Mouse (Mus musculus): Measurements from ENCODE around the gene Olfr669.
"Not testable (repeated sequence)": the region's sequence is repeated elsewhere in the genome, so short reads cannot be mapped to it uniquely, and the experiment has no call there.

The Olfr669 gene

GRCm38 (mm10) chr7:104933940-104934339, at the start of gene Olfr669:
Olfr669 (plus strand) TSS chr7:104934240.
- DNase-seq = no peak

GRCm38 (mm10) chr7:104895852-104896251, 38.2 kb upstream of the Olfr669 start, which contains the start of gene Olfr666:
Olfr666 (minus strand) TSS chr7:104895952.
- DNase-seq = no peak

- no peak for DNase-seq
These were observed 12.7 kb upstream of the Olfr669 start, which contains the start of gene Olfr667 for GRCm38 (mm10) chr7:104921382-104921781. Olfr667 (minus strand) TSS chr7:104921482.

- no peak for DNase-seq
These were observed 6.1 kb upstream of the Olfr669 start, which contains the start of gene Olfr668 for GRCm38 (mm10) chr7:104927957-104928356. Olfr668 (minus strand) TSS chr7:104928057.

- DNase-seq = not testable (repeated sequence)
These were observed 16.2 kb downstream of the Olfr669 start for GRCm38 (mm10) chr7:104950234-104950633.

- no peak for DNase-seq
These were observed 28.5 kb downstream of the Olfr669 start, which contains the start of gene Olfr670 for GRCm38 (mm10) chr7:104962520-104962919. Olfr670 (minus strand) TSS chr7:104962620.

GRCm38 (mm10) chr7:104972507-104972906, 38.5 kb downstream of the Olfr669 start:
- DNase-seq = not testable (repeated sequence)

- no peak for DNase-seq
These were observed 45.0 kb downstream of the Olfr669 start, which contains the start of gene Olfr671 for GRCm38 (mm10) chr7:104979026-104979425. Olfr671 (minus strand) TSS chr7:104979126.

All from thymus, postnatal 14 days (tissue).